Mouse (Mus musculus): ENCODE results near the gene Pou3f3.

The Pou3f3 gene

GRCm38 (mm10) chr1:42694290-42694664 is 1.3 kb upstream of the Pou3f3 start:
- no peak for DNase-seq (ENCODE audit: low read depth in 2 of 2, low spot score in 2 of 2)

- DNase-seq (ENCODE audit: low read depth in 2 of 2, low spot score in 2 of 2) = no peak
Observed at GRCm38 (mm10) chr1:42694665-42695577, 647 bp upstream of the Pou3f3 start.

- no peak for DNase-seq (ENCODE audit: low read depth in 2 of 2, low spot score in 2 of 2)
Observed at GRCm38 (mm10) chr1:42696371-42697031, 933 bp downstream of the Pou3f3 start.

- DNase-seq (ENCODE audit: low read depth in 2 of 2, low spot score in 2 of 2) = no peak
Observed at GRCm38 (mm10) chr1:42697321-42697755, 1.8 kb downstream of the Pou3f3 start.

GRCm38 (mm10) chr1:42697756-42698583 is 2.4 kb downstream of the Pou3f3 start:
- DNase-seq (ENCODE audit: low read depth in 2 of 2, low spot score in 2 of 2) = no peak

- DNase-seq (ENCODE audit: low read depth in 2 of 2, low spot score in 2 of 2) = no peak
Observed at GRCm38 (mm10) chr1:42698584-42699333, 3.2 kb downstream of the Pou3f3 start.

- no peak for DNase-seq (ENCODE audit: low read depth in 2 of 2, low spot score in 2 of 2)
Observed at GRCm38 (mm10) chr1:42699471-42699871, 3.9 kb downstream of the Pou3f3 start.

GRCm38 (mm10) chr1:42700171-42700570 is 4.6 kb downstream of the Pou3f3 start:
- no peak for DNase-seq (ENCODE audit: low read depth in 2 of 2, low spot score in 2 of 2)

- no peak for DNase-seq (ENCODE audit: low read depth in 2 of 2, low spot score in 2 of 2)
Observed at GRCm38 (mm10) chr1:42700815-42701214, 5.2 kb downstream of the Pou3f3 start.

GRCm38 (mm10) chr1:42701833-42702611 is 6.5 kb downstream of the Pou3f3 start:
- DNase-seq (ENCODE audit: low read depth in 2 of 2, low spot score in 2 of 2) = no peak

GRCm38 (mm10) chr1:42702984-42703383 is 7.4 kb downstream of the Pou3f3 start:
- no peak for DNase-seq (ENCODE audit: low read depth in 2 of 2, low spot score in 2 of 2)

GRCm38 (mm10) chr1:42703424-42703823 is 7.9 kb downstream of the Pou3f3 start:
- DNase-seq (ENCODE audit: low read depth in 2 of 2, low spot score in 2 of 2) = no peak

GRCm38 (mm10) chr1:42703851-42704613 is 8.5 kb downstream of the Pou3f3 start:
- no peak for DNase-seq (ENCODE audit: low read depth in 2 of 2, low spot score in 2 of 2)

GRCm38 (mm10) chr1:42704981-42705810 is 9.6 kb downstream of the Pou3f3 start:
- no peak for DNase-seq (ENCODE audit: low read depth in 2 of 2, low spot score in 2 of 2)

GRCm38 (mm10) chr1:42705811-42706160 is 10.2 kb downstream of the Pou3f3 start:
- no peak for DNase-seq (ENCODE audit: low read depth in 2 of 2, low spot score in 2 of 2)

GRCm38 (mm10) chr1:42707196-42707595 is 11.6 kb downstream of the Pou3f3 start:
- no peak for DNase-seq (ENCODE audit: low read depth in 2 of 2, low spot score in 2 of 2)

GRCm38 (mm10) chr1:42707611-42708130 is 12.1 kb downstream of the Pou3f3 start:
- DNase-seq (ENCODE audit: low read depth in 2 of 2, low spot score in 2 of 2) = no peak

GRCm38 (mm10) chr1:42709024-42709423 is 13.5 kb downstream of the Pou3f3 start:
- DNase-seq (ENCODE audit: low read depth in 2 of 2, low spot score in 2 of 2) = no peak
